Mouse (Mus musculus) neural tube, embryonic 15.5 days (tissue): ENCODE results near the gene Gjc2. TPM values are rescaled to one million over a fixed set of nuclear protein-coding genes. Genes with fewer than 3 reads are reported as not detected.
"Not testable (repeated sequence)": the region's sequence is repeated elsewhere in the genome, so short reads cannot be mapped to it uniquely, and the experiment has no call there.

Source experiments
- ATAC-seq: fragments of 200-750 bp; cut with Nextera tagmentation; 2 replicates; pipeline ENCODE4 v1.8.0; 2017; ENCODE audit warnings: mild to moderate bottlenecking, moderate TSS enrichment, moderate library complexity; ENCODE audit not compliant: low FRiP score
- H3K27ac ChIP-seq: fragments of 300-500 bp; sonication (generic); replicated peaks from 2 replicates; pipeline ENCODE4 v1.5.1; 2015; ENCODE audit warnings: mild to moderate bottlenecking, inconsistent platforms
- H3K27me3 ChIP-seq: fragments of 300-500 bp; sonication (generic); replicated peaks from 2 replicates; pipeline ENCODE4 v1.6.1; 2015; ENCODE audit warnings: inconsistent platforms
- H3K36me3 ChIP-seq: fragments of 300-500 bp; sonication (generic); 2 replicates; pipeline ENCODE4 v1.6.1; 2015; ENCODE audit warnings: inconsistent platforms
- H3K4me1 ChIP-seq: fragments of 300-500 bp; sonication (generic); 2 replicates; pipeline ENCODE4 v1.6.1; 2015; ENCODE audit warnings: inconsistent platforms
- H3K4me2 ChIP-seq: fragments of 300-500 bp; sonication (generic); 2 replicates; pipeline ENCODE4 v1.6.1; 2015; ENCODE audit warnings: inconsistent platforms, mild to moderate bottlenecking, moderate library complexity
- H3K4me3 ChIP-seq: fragments of 300-500 bp; sonication (generic); replicated peaks from 2 replicates; pipeline ENCODE4 v1.5.1; 2015; ENCODE audit warnings: mild to moderate bottlenecking, inconsistent platforms
- H3K9ac ChIP-seq: fragments of 300-500 bp; sonication (generic); replicated peaks from 2 replicates; pipeline ENCODE4 v1.6.1; 2015; ENCODE audit warnings: mild to moderate bottlenecking, inconsistent platforms
- H3K9me3 ChIP-seq: fragments of 300-500 bp; sonication (generic); replicated peaks from 2 replicates; pipeline ENCODE4 v1.6.1; 2016; ENCODE audit warnings: inconsistent platforms
- WGBS: fragments of 180-500 bp; shearing (Covaris S2); methylation state at CpG from one replicate; pipeline ENCODE4 v1.1.7; 2015; ENCODE audit warnings: mixed read lengths; 5-methylcytosine and 5-hydroxymethylcytosine counted together
- polyA plus RNA-seq: library from polyadenylated mRNA; unstranded; fragments of >200 nt; fragmentation: Nextera tagmentation; extraction: Ambion mirVana; gene quantifications from 2 replicates; pipeline ENCODE4 v1.2.1, GENCODE M21; 2015

Gene Gjc2
- polyA plus RNA-seq, 1 experiment from 2014 or later: 0.29 TPM

GRCm38 (mm10) chr11:59221604-59222003 lies 38.6 kb upstream of the Gjc2 start:
- H3K9me3 ChIP-seq: no peaks in the 10 kb centered on the region
- H3K4me2 ChIP-seq: no peak overlapping the region
- no peak overlapping the region for H3K27ac ChIP-seq
- no peaks in the 10 kb centered on the region for H3K36me3 ChIP-seq
- H3K4me3 ChIP-seq: no peak overlapping the region
- no peaks in the 10 kb centered on the region for H3K27me3 ChIP-seq
- H3K4me1 ChIP-seq: peaks cover 61% of the 10 kb centered on the region
- ATAC-seq: no peak
- no peak overlapping the region for H3K9ac ChIP-seq

- no peak overlapping the region for H3K4me2 ChIP-seq
- ATAC-seq: no peak
Measured at GRCm38 (mm10) chr11:59219064-59219463, 36.1 kb upstream of the Gjc2 start.

GRCm38 (mm10) chr11:59218389-59218998 lies 35.5 kb upstream of the Gjc2 start:
- Histone ChIP-seq H3K9me3 (no peaks in the 10 kb centered on the region), H3K4me2 (no peak overlapping the region), H3K4me1 (peaks cover 35% of the 10 kb centered on the region), H3K27ac (no peak overlapping the region), H3K9ac (no peak overlapping the region), H3K4me3 (no peak overlapping the region), H3K36me3 (peaks cover 6% of the 10 kb centered on the region; the same call in 1 of the 2 replicates), H3K27me3 (no peaks in the 10 kb centered on the region)
- WGBS: 89% methylated on average over 4 of the region's 4 CpGs
- ATAC-seq: no peak

More at GRCm38 (mm10) chr11:59219064-59219463, 36.1 kb upstream of the Gjc2 start:
- Histone ChIP-seq H3K4me1 (peaks cover 40% of the 10 kb centered on the region), H3K36me3 (peaks cover 6% of the 10 kb centered on the region; the same call in 1 of the 2 replicates), H3K27ac (no peak overlapping the region), H3K9me3 (no peaks in the 10 kb centered on the region), H3K9ac (no peak overlapping the region), H3K4me3 (no peak overlapping the region), H3K27me3 (no peaks in the 10 kb centered on the region)

- Histone ChIP-seq H3K27me3 (no peaks in the 10 kb centered on the region), H3K4me3 (no peak overlapping the region), H3K27ac (no peak overlapping the region), H3K4me1 (peaks cover 22% of the 10 kb centered on the region; the same call in 1 of the 2 replicates), H3K4me2 (no peak overlapping the region), H3K9me3 (no peaks in the 10 kb centered on the region), H3K36me3 (peaks cover 14% of the 10 kb centered on the region), H3K9ac (no peak overlapping the region)
- 77% methylated on average over 3 of the region's 3 CpGs for WGBS
- ATAC-seq: no peak
Measured at GRCm38 (mm10) chr11:59216955-59217354, 33.9 kb upstream of the Gjc2 start.

GRCm38 (mm10) chr11:59212892-59213494 lies 30.0 kb upstream of the Gjc2 start:
- Histone ChIP-seq H3K9ac (no peak overlapping the region), H3K9me3 (no peaks in the 10 kb centered on the region), H3K4me1 (peaks cover 28% of the 10 kb centered on the region), H3K27ac (no peak overlapping the region), H3K4me2 (no peak overlapping the region), H3K4me3 (no peak overlapping the region), H3K36me3 (peaks cover 40% of the 10 kb centered on the region), H3K27me3 (no peaks in the 10 kb centered on the region)
- WGBS: 92% methylated on average over 12 of the region's 12 CpGs
- ATAC-seq: no peak

- not testable (repeated sequence) for H3K4me2 ChIP-seq, H3K4me3 ChIP-seq, H3K27ac ChIP-seq, ATAC-seq, H3K9me3 ChIP-seq, H3K27me3 ChIP-seq, H3K9ac ChIP-seq
- 87% methylated on average over 12 of the region's 12 CpGs for WGBS
- Histone ChIP-seq H3K36me3 (peaks cover 40% of the 10 kb centered on the region), H3K4me1 (peaks cover 34% of the 10 kb centered on the region)
Measured at GRCm38 (mm10) chr11:59212320-59212719, 29.3 kb upstream of the Gjc2 start.

- not testable (repeated sequence) for H3K4me2 ChIP-seq, H3K4me3 ChIP-seq, H3K9ac ChIP-seq, H3K27me3 ChIP-seq, H3K9me3 ChIP-seq, H3K27ac ChIP-seq, ATAC-seq
- H3K4me1 ChIP-seq: peaks cover 31% of the 10 kb centered on the region
- WGBS: 94% methylated on average over 9 of the region's 9 CpGs
- H3K36me3 ChIP-seq: peaks cover 43% of the 10 kb centered on the region
Measured at GRCm38 (mm10) chr11:59211561-59211960, 28.5 kb upstream of the Gjc2 start.

- peaks cover 28% of the 10 kb centered on the region for H3K4me1 ChIP-seq
- no peak for ATAC-seq
- WGBS: 90% methylated on average over 4 of the region's 4 CpGs
- no peak overlapping the region for H3K9ac ChIP-seq
- H3K4me3 ChIP-seq: no peak overlapping the region
- H3K27me3 ChIP-seq: no peaks in the 10 kb centered on the region
- H3K36me3 ChIP-seq: peaks cover 59% of the 10 kb centered on the region
- H3K27ac ChIP-seq: no peak overlapping the region
- 0 out of 2 replicates have a peak overlapping the region, but pooled peaks have one; percentile 91 for H3K4me2 ChIP-seq
- no peaks in the 10 kb centered on the region for H3K9me3 ChIP-seq
Measured at GRCm38 (mm10) chr11:59210020-59210419, 27.0 kb upstream of the Gjc2 start.

- 0 out of 2 replicates have a peak overlapping the region, but pooled peaks have one; percentile 84 for H3K9ac ChIP-seq
Measured at GRCm38 (mm10) chr11:59209580-59209979, 26.6 kb upstream of the Gjc2 start.

GRCm38 (mm10) chr11:59209003-59209441 lies 26.0 kb upstream of the Gjc2 start:
- Histone ChIP-seq H3K9ac (peak overlapping the region; percentile 84), H3K9me3 (no peaks in the 10 kb centered on the region), H3K4me1 (peaks cover 28% of the 10 kb centered on the region), H3K4me2 (peak overlapping the region; percentile 91), H3K36me3 (peaks cover 59% of the 10 kb centered on the region), H3K27me3 (no peaks in the 10 kb centered on the region), H3K27ac (peak overlapping the region; percentile 92), H3K4me3 (peak overlapping the region; percentile 85)
- 14% methylated on average over 18 of the region's 18 CpGs for WGBS
- peak; percentile 39; the same call in 1 of the 2 replicates for ATAC-seq

More at GRCm38 (mm10) chr11:59209580-59209979, 26.6 kb upstream of the Gjc2 start:
- Histone ChIP-seq H3K4me2 (peak overlapping the region; percentile 91), H3K4me1 (peaks cover 28% of the 10 kb centered on the region), H3K36me3 (peaks cover 60% of the 10 kb centered on the region), H3K9me3 (no peaks in the 10 kb centered on the region), H3K27me3 (no peaks in the 10 kb centered on the region), H3K4me3 (peak overlapping the region; percentile 85), H3K27ac (0 out of 2 replicates have a peak overlapping the region, but pooled peaks have one; percentile 92)
- 70% methylated on average over 5 of the region's 5 CpGs for WGBS
- no peak for ATAC-seq

- Histone ChIP-seq H3K9me3 (no peaks in the 10 kb centered on the region), H3K4me1 (peaks cover 28% of the 10 kb centered on the region), H3K27ac (peak within 1 kb of the TSS; percentile 92), H3K27me3 (no peaks in the 10 kb centered on the region), H3K4me2 (peak within 1 kb of the TSS; percentile 91), H3K4me3 (peak within 1 kb of the TSS; percentile 85), H3K36me3 (peaks cover 59% of the 10 kb centered on the region), H3K9ac (peak within 1 kb of the TSS; percentile 84)
- peak; percentile 89 for ATAC-seq
- under 1% methylated on average over 67 of the region's 67 CpGs for WGBS
Measured at GRCm38 (mm10) chr11:59208153-59208831, 25.3 kb upstream of the Gjc2 start, which contains the start of gene 2310033P09Rik. Gene 2310033P09Rik (plus strand): TSS chr11:59208321.
